Mouse (Mus musculus): ENCODE results near the gene Cmah. TPM values are rescaled to one million over a fixed set of nuclear protein-coding genes. Genes with fewer than 3 reads are reported as not detected.

Cmah gene
- polyA plus RNA-seq, 1 experiment, result 0.19 TPM

DNA sequence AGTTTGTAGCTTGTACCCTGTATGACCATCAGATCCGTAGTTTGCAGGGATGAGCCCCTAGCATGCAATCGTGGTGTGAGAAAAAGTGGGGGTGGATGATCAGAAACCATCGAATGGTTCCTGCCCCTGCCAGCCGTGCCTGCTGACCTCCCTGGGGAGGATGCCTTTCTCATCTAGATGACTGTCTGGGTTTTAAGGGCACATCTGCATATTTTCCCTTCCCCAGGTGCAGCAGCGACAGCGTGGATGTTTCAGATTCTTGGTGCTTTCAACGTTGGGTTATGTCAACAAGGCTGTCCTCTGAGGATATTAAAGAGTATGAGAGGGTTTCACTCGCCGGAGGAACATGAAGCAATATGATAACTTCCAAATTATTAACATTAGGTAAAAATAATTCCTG, 158.8 kb downstream of the Cmah start:
- no peak for DNase-seq (ENCODE audit: low read depth)
- TF ChIP-seq POLR2A (IDR thresholded peaks at IDR 0.05; ENCODE audit: borderline replicate concordance, extremely low read depth, insufficient read depth, insufficient read length, poor library complexity, severe bottlenecking) (no peak), CTCF (IDR thresholded peaks at IDR 0.05; ENCODE audit: borderline replicate concordance, extremely low read depth, insufficient read depth, insufficient read length) (no peak)

DNA sequence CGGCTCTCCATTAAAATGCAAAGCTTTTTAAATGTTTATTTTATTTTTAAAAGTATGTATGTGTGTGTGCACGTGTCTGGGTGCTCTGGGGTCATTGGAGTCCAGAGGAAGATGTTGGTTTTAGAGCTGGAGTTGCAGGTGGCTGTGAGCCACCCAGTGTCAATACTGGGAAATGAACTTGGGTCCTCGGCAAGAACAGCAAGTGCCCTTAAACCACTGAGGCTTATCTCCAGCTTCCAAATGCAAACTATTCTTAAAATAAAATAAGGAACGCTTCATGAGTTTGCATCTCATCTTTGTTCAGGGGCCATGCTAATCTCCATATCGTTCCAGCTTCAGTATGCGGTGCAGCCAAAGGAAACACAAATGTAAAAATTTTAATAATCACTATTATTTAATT, 159.2 kb downstream of the Cmah start:
- DNase-seq (ENCODE audit: low read depth), result no peak
- TF ChIP-seq CTCF (IDR thresholded peaks at IDR 0.05; ENCODE audit: borderline replicate concordance, extremely low read depth, insufficient read depth, insufficient read length), result no peak
- no peak for TF ChIP-seq POLR2A (IDR thresholded peaks at IDR 0.05; ENCODE audit: borderline replicate concordance, extremely low read depth, insufficient read depth, insufficient read length, poor library complexity, severe bottlenecking)

DNA sequence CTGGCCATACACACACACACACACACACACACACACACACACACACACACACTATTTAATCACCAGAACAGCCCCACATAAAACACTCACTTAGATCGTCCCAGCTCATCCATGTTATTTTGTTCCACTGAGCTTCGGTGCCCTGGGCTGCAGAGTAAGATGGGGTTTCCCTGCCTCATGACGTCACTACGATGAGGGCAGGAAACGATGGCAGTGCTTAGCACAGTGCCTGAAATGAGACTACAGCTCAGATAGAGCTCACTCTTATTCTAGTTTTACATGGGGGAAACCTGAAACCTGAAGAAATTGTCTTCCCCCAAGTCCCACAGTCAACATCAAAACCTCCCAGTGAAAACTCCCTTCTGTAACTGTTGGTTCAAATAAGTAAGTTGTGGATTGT, 159.9 kb downstream of the Cmah start:
- no peak for DNase-seq (ENCODE audit: low read depth)
- TF ChIP-seq CTCF (IDR thresholded peaks at IDR 0.05; ENCODE audit: borderline replicate concordance, extremely low read depth, insufficient read depth, insufficient read length) (no peak), POLR2A (IDR thresholded peaks at IDR 0.05; ENCODE audit: borderline replicate concordance, extremely low read depth, insufficient read depth, insufficient read length, poor library complexity, severe bottlenecking) (no peak)

DNA sequence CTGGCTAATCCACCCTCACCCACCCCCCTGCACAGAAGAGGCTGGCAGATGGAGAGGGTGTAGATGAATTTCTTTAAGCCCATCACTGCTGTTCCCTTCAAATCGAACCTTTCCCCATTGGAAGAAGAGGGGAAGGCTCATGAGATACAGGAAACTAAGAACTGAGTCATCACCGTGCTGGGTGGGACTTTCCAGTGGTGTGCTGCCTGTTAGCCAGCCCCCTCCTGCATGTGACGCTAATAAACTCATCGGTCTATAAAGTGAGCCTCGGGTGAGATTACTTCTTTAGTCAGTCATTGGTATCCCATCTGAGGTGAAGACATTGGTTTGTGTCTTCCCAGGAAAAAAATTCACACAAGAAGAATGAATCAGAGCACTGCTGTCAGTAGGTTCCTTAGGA, 160.3 kb downstream of the Cmah start:
- DNase-seq (ENCODE audit: low read depth), result no peak
- no peak for TF ChIP-seq POLR2A (IDR thresholded peaks at IDR 0.05; ENCODE audit: borderline replicate concordance, extremely low read depth, insufficient read depth, insufficient read length, poor library complexity, severe bottlenecking)
- no peak for TF ChIP-seq CTCF (IDR thresholded peaks at IDR 0.05; ENCODE audit: borderline replicate concordance, extremely low read depth, insufficient read depth, insufficient read length)

DNA sequence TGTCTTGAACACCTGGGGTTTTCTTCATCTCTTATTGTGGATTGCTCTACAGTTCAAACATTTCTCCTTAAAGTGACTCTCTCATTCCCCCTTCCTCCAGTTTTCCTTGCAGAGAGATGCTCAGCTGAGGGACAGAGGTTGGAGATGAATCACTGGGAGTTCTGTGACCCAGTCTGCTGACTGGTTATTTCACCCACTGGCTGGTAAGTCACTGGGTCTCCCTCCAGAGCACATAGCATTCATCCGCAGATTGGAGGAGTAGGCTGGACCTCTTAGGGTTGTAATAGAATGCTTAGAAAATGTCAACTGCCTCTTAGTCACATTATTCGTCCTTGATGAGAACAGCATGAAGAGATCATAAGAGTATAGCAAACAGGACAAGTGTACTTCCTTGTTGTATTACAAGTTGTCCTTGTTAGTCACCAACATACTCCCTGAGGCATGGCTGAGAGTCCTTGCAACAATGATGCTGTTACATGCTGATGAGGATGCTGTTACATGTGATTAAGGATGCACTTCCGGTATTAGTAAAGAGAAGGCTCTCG, 161.4 kb downstream of the Cmah start:
- TF ChIP-seq POLR2A (IDR thresholded peaks at IDR 0.05; ENCODE audit: borderline replicate concordance, extremely low read depth, insufficient read depth, insufficient read length, poor library complexity, severe bottlenecking) (no peak), CTCF (IDR thresholded peaks at IDR 0.05; ENCODE audit: borderline replicate concordance, extremely low read depth, insufficient read depth, insufficient read length) (no peak)

DNA sequence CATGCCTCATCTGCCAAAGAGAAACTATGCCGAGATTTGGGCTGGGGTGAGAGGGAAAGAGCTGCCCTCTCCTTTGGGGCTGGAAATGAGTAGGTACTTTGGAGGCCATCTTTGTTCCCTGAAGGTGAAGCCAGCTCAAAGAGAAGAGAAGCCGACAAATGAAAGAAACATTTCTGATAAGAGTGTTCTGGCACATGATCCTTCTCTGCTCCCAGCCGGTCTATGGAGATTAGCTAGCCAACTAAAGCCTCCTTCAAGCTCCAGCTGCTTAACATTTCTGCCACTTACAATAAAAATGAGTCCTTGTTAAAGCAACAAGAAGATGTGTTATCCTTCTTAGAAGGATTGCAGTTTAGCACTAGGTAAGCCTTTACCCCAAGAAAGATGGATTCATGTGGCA, 162.3 kb downstream of the Cmah start:
- DNase-seq (ENCODE audit: low read depth), result no peak
- TF ChIP-seq CTCF (IDR thresholded peaks at IDR 0.05; ENCODE audit: borderline replicate concordance, extremely low read depth, insufficient read depth, insufficient read length) (no peak), POLR2A (IDR thresholded peaks at IDR 0.05; ENCODE audit: borderline replicate concordance, extremely low read depth, insufficient read depth, insufficient read length, poor library complexity, severe bottlenecking) (no peak)

More for the DNA sequence above, 161.4 kb downstream of the Cmah start:
- no peak for DNase-seq (ENCODE audit: low read depth)

DNA sequence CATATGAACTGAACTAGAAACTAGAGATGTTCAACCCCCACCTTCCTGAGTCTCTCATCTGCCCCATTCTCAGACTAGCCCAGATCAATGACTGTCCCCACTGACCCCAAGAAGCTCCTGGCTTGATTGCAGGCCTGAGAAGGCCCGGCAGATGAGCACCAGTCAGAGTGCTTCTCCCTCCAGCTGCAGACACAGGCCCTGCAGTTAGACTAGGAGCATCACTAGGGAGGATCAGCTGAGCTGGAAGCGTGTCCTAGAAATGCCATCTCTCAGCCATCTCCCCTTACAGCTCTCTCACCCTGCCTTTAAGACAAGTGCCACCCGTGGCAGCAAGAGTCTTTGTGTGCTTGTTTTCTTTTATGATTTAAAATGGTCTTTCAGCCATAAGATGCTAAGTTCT, 162.8 kb downstream of the Cmah start:
- DNase-seq (ENCODE audit: low read depth), result no peak
- TF ChIP-seq CTCF (IDR thresholded peaks at IDR 0.05; ENCODE audit: borderline replicate concordance, extremely low read depth, insufficient read depth, insufficient read length) (no peak), POLR2A (IDR thresholded peaks at IDR 0.05; ENCODE audit: borderline replicate concordance, extremely low read depth, insufficient read depth, insufficient read length, poor library complexity, severe bottlenecking) (no peak)

DNA sequence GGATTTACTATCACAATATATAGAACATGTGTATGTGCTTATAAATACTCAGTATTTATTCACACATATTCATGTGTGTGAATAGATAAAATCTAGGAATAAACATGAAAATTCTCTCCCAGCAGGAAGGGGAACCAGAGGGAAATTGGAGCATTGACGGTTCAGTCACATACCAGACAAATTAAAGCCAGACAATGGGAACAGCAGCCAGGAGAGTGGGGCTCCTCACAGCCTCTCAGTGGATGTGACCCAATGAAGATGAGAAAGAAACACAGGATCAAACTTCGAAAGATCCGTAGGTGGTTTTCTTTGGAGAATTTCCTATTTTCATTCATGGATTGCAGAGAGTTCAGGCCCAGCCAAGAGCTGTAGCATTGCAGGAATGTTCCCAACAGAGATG, 163.9 kb downstream of the Cmah start:
- no peak for TF ChIP-seq CTCF (IDR thresholded peaks at IDR 0.05; ENCODE audit: borderline replicate concordance, extremely low read depth, insufficient read depth, insufficient read length)
- no peak for TF ChIP-seq POLR2A (IDR thresholded peaks at IDR 0.05; ENCODE audit: borderline replicate concordance, extremely low read depth, insufficient read depth, insufficient read length, poor library complexity, severe bottlenecking)
- DNase-seq (ENCODE audit: low read depth), result no peak

DNA sequence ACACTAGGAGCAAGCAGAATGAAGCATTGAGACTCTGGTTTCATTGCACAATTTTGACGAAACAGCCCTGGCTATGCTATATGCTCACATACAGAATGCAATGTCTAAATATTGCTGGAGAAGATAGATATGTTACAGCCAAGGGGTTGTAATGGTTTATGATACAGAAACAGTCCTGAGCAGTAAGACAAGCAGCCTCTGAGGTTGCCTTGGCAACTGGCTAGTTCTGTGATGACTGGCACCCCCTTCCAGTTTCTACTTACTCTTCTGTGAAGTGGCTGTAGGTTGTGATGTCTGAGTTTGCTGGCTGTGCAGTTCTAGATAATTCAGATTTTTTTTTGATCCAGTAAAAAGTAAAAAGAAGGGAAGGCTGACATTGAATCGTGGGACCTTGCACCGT, 166.6 kb downstream of the Cmah start:
- peak; percentile 66 for DNase-seq (ENCODE audit: low read depth)
- TF ChIP-seq CTCF (IDR thresholded peaks at IDR 0.05; ENCODE audit: borderline replicate concordance, extremely low read depth, insufficient read depth, insufficient read length), result no peak

DNA sequence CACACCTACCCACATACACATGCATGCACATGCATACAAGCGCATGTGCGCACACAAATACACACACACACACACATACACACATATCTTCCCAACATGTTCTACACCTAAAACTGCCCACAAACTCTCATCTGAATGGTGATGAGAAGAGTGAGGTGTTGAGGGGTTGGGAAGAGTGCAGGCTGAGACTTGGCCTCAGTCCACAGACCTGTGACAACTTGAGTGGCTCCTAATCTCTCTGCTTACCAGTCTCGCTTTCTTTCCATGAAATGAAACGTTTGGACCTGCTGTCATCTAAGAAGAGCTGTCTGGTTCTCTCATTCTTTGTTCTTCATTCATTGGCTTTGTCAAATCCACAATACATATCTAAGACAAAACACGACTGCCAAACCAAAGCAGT, 169.1 kb downstream of the Cmah start:
- TF ChIP-seq POLR2A (IDR thresholded peaks at IDR 0.05; ENCODE audit: borderline replicate concordance, extremely low read depth, insufficient read depth, insufficient read length, poor library complexity, severe bottlenecking), result no peak
- TF ChIP-seq CTCF (IDR thresholded peaks at IDR 0.05; ENCODE audit: borderline replicate concordance, extremely low read depth, insufficient read depth, insufficient read length), result no peak
- DNase-seq (ENCODE audit: low read depth), result no peak

DNA sequence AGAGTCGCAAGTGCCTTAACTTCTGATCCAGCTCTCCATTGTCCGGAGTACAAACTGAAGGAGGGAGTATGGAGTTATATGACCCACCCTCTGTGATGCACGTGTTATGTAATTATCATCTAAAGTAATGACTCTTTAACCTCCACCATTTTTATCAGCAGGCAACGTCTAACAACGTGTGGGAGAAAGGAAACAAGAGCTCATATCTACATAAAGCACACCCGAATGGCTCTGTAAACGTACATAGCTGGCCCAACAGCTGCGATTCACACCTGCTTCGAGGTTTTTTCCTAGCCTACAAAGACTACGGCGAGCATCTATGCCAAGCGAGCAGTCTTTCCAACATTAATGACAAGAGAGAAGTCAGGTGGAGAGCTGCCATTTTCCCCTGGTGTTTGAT, 169.8 kb downstream of the Cmah start:
- no peak for TF ChIP-seq CTCF (IDR thresholded peaks at IDR 0.05; ENCODE audit: borderline replicate concordance, extremely low read depth, insufficient read depth, insufficient read length)
- no peak for TF ChIP-seq POLR2A (IDR thresholded peaks at IDR 0.05; ENCODE audit: borderline replicate concordance, extremely low read depth, insufficient read depth, insufficient read length, poor library complexity, severe bottlenecking)
- no peak for DNase-seq (ENCODE audit: low read depth)

DNA sequence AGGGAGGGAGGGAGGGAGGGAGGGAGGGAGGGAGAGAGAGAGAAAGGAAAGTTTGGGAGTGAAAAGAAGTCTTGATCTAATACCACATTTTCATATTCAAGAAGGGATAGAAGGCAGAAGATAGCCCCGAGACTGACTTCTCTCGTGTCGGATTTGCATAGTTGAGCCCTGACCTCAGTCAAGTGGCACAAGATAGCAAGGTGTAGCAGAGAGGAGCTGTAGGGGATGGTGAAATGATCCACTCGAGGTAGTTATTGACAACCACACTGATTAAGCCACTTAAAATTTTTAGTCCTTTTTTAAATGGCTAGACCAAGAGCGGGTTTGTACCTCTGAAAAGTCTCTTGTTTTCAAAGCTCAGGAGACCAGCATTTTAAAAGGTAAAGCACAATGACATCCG, 171.1 kb downstream of the Cmah start:
- no peak for DNase-seq (ENCODE audit: low read depth)
- TF ChIP-seq POLR2A (IDR thresholded peaks at IDR 0.05; ENCODE audit: borderline replicate concordance, extremely low read depth, insufficient read depth, insufficient read length, poor library complexity, severe bottlenecking) (no peak), CTCF (IDR thresholded peaks at IDR 0.05; ENCODE audit: borderline replicate concordance, extremely low read depth, insufficient read depth, insufficient read length) (no peak)

DNA sequence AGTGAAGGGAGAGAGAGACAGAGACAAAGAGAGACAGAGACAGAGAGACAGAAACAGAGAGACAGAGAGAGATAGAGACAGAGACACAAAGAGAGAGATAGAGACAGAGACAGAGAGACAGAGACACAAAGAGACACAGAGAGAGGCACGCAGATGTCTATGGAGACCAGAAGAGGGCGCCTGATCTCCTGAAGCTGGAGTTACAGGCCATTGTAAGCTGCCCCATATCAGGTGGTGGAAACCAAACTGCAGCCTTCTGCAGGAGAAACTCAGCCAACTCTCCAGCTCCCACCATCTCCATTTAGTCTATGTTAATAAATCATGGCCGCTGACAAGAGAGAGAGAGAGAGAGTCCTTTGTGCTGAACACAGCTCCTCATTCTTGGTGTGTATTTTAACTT, 172.3 kb downstream of the Cmah start:
- TF ChIP-seq POLR2A (IDR thresholded peaks at IDR 0.05; ENCODE audit: borderline replicate concordance, extremely low read depth, insufficient read depth, insufficient read length, poor library complexity, severe bottlenecking) (no peak), CTCF (IDR thresholded peaks at IDR 0.05; ENCODE audit: borderline replicate concordance, extremely low read depth, insufficient read depth, insufficient read length) (peak; percentile 53; the same call in 1 of the 2 replicates)
- peak; percentile 69 for DNase-seq (ENCODE audit: low read depth)
